Mouse (Mus musculus): Measurements from ENCODE around the gene Wfikkn2. TPM values are rescaled to one million over a fixed set of nuclear protein-coding genes. Genes with fewer than 3 reads are reported as not detected.

The Wfikkn2 gene
- polyA plus RNA-seq, 1 experiment from 2014 or later, result 2.3 TPM

DNA sequence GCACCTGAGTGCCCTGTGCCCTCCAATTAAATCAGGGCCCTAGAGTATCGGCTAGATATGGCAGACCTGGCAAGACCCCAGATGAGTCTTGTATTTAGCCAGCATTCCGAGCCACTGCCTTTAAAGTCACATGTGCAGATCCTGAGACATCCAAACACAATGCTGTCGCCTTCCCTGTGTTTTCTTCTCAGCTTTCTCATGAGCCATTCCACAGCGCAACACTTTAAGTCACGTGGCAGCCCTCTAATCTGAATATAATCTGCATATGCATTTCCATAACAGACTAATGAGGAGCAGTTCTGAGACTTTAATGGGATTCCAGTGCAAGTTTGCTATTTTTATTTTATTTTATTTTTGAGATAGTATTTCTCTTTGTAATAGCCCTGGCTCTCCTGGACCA, 9.9 kb upstream of the Wfikkn2 start:
- 73% methylated on average over 5 of the region's 5 CpGs for WGBS
- no peaks in the 10 kb centered on the region for H3K4me1 ChIP-seq (replicated peaks)
- ATAC-seq, result no peak

DNA sequence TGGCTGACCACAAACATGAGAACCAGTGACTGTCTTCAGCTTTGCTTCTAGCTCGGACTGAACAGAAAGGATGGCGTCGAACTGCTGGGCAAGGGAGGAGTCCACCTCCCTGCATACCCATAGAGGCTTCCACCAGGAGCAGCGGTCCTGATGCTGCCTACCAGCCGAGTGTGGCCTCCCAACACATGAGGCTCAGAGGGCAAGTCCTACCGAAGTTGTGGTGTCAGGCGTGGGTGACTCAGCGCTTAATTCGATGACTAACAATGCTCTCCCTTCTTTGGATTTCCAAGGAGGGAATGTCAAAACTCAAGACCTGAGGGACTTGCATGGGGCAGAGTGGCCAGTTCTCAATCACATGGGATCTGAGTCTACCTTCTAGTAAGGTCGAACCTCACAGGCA, 7.9 kb upstream of the Wfikkn2 start:
- 86% methylated on average over 10 of the region's 10 CpGs for WGBS
- H3K9me3 ChIP-seq, result no peaks in the 10 kb centered on the region
- no peak overlapping the region for H3K9ac ChIP-seq
- no peak overlapping the region for H3K27ac ChIP-seq
- no peak overlapping the region for H3K4me2 ChIP-seq (replicated peaks)
- no peaks in the 10 kb centered on the region for H3K4me1 ChIP-seq (replicated peaks)
- no peak for ATAC-seq
- H3K27me3 ChIP-seq (replicated peaks), result no peaks in the 10 kb centered on the region
- H3K4me3 ChIP-seq (replicated peaks), result no peak overlapping the region
- no peaks in the 10 kb centered on the region for H3K36me3 ChIP-seq

More for the DNA sequence above, 9.9 kb upstream of the Wfikkn2 start:
- no peaks in the 10 kb centered on the region for H3K9me3 ChIP-seq
- H3K27ac ChIP-seq, result no peak overlapping the region
- H3K9ac ChIP-seq, result no peak overlapping the region
- no peak overlapping the region for H3K4me2 ChIP-seq (replicated peaks)
- no peaks in the 10 kb centered on the region for H3K36me3 ChIP-seq
- no peak overlapping the region for H3K4me3 ChIP-seq (replicated peaks)
- no peaks in the 10 kb centered on the region for H3K27me3 ChIP-seq (replicated peaks)

GRCm38 (mm10) chr11:94253156-94253555, 7.4 kb upstream of the Wfikkn2 start:
- H3K4me2 ChIP-seq (replicated peaks), result no peak overlapping the region
- H3K4me3 ChIP-seq (replicated peaks), result no peak overlapping the region
- no peak overlapping the region for H3K9ac ChIP-seq
- no peak for ATAC-seq
- WGBS, result 79% methylated on average over 9 of the region's 9 CpGs
- no peaks in the 10 kb centered on the region for H3K36me3 ChIP-seq
- H3K4me1 ChIP-seq (replicated peaks), result no peaks in the 10 kb centered on the region
- H3K27ac ChIP-seq, result no peak overlapping the region
- H3K27me3 ChIP-seq (replicated peaks), result no peaks in the 10 kb centered on the region
- H3K9me3 ChIP-seq, result no peaks in the 10 kb centered on the region

- Histone ChIP-seq H3K4me2 (replicated peaks) (no peak overlapping the region; the same call in 1 of the 2 replicates), H3K9me3 (no peaks in the 10 kb centered on the region), H3K4me1 (replicated peaks) (peaks cover 29% of the 10 kb centered on the region), H3K27me3 (replicated peaks) (no peaks in the 10 kb centered on the region), H3K27ac (peak overlapping the region; percentile 1; the same call in 1 of the 2 replicates), H3K9ac (no peak overlapping the region), H3K36me3 (no peaks in the 10 kb centered on the region), H3K4me3 (replicated peaks) (no peak overlapping the region)
- WGBS, result 45% methylated on average over 8 of the region's 8 CpGs
- ATAC-seq, result no peak
Measured at GRCm38 (mm10) chr11:94246789-94247061, 920 bp upstream of the Wfikkn2 start.

GRCm38 (mm10) chr11:94244385-94244784, 1.4 kb downstream of the Wfikkn2 start:
- H3K4me1 ChIP-seq (replicated peaks), result peaks cover 33% of the 10 kb centered on the region
- H3K9me3 ChIP-seq, result no peaks in the 10 kb centered on the region
- ATAC-seq, result no peak
- H3K27me3 ChIP-seq (replicated peaks), result no peaks in the 10 kb centered on the region
- no peak overlapping the region for H3K4me3 ChIP-seq (replicated peaks)
- H3K27ac ChIP-seq, result no peak overlapping the region
- WGBS, result 77% methylated on average over 9 of the region's 9 CpGs
- H3K4me2 ChIP-seq (replicated peaks), result no peak overlapping the region
- H3K9ac ChIP-seq, result no peak overlapping the region
- no peaks in the 10 kb centered on the region for H3K36me3 ChIP-seq

DNA sequence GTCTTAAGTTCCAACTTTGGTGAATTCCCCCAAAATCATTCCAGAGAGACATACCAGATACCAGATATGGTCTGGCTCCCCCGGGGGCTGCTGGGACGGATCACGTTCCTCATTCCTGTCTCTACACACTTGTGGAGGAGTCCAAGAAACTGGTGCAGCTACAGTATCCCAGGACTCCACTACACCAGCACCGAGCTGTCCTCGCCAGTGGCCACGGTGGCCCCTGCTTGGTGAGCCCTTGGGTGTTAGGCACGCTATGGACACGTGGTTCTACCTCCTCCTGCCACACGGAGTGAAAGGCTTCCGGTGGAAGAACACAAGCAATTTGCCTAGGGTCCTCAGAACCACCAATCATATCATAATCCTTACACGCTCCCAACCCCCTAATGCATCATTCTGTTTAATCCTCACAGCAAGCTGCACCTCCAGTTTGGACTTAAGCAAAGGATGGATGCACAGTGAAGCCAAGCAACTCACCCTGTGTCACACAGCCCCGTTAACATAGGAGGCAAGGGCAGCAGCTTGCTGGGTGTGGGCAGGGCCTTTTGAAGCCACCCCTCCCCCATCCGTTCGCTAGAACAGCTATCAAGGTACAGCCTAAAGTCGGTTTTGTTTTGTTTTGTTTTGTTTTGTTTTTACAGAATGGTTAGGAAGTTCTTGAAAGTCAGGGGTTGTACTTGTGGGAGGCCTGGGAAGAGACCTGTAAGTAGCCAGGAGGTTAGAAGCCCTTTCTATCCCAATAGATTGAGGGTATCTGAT, 2.2 kb downstream of the Wfikkn2 start:
- peak overlapping the region; percentile 25 for H3K4me3 ChIP-seq (replicated peaks)
- ATAC-seq, result no peak
- H3K36me3 ChIP-seq, result no peaks in the 10 kb centered on the region
- peak overlapping the region; percentile 77 for H3K27ac ChIP-seq
- WGBS, result 35% methylated on average over 15 of the region's 15 CpGs
- H3K9ac ChIP-seq, result peak overlapping the region; percentile 39; the same call in 1 of the 2 replicates
- H3K4me2 ChIP-seq (replicated peaks), result peak overlapping the region; percentile 69
- H3K4me1 ChIP-seq (replicated peaks), result peaks cover 33% of the 10 kb centered on the region
- H3K27me3 ChIP-seq (replicated peaks), result no peaks in the 10 kb centered on the region
- H3K9me3 ChIP-seq, result no peaks in the 10 kb centered on the region

- no peaks in the 10 kb centered on the region for H3K9me3 ChIP-seq
- H3K4me3 ChIP-seq (replicated peaks), result peak overlapping the region; percentile 25
- WGBS, result 8% methylated on average over 29 of the region's 29 CpGs
- H3K4me1 ChIP-seq (replicated peaks), result peaks cover 33% of the 10 kb centered on the region
- peak overlapping the region; percentile 69 for H3K4me2 ChIP-seq (replicated peaks)
- ATAC-seq, result peak; percentile 55
- no peaks in the 10 kb centered on the region for H3K27me3 ChIP-seq (replicated peaks)
- peak overlapping the region; percentile 39 for H3K9ac ChIP-seq
- peak overlapping the region; percentile 77 for H3K27ac ChIP-seq
- no peaks in the 10 kb centered on the region for H3K36me3 ChIP-seq
Measured at GRCm38 (mm10) chr11:94242760-94243421, 2.9 kb downstream of the Wfikkn2 start.

- no peak overlapping the region for H3K27ac ChIP-seq
- peaks cover 21% of the 10 kb centered on the region for H3K4me1 ChIP-seq (replicated peaks)
- H3K27me3 ChIP-seq (replicated peaks), result no peaks in the 10 kb centered on the region
- H3K9me3 ChIP-seq, result no peaks in the 10 kb centered on the region
- 37% methylated on average over 9 of the region's 9 CpGs for WGBS
- H3K4me2 ChIP-seq (replicated peaks), result no peak overlapping the region
- H3K4me3 ChIP-seq (replicated peaks), result no peak overlapping the region
- no peak overlapping the region for H3K9ac ChIP-seq
- no peak for ATAC-seq
- H3K36me3 ChIP-seq, result no peaks in the 10 kb centered on the region
Measured at GRCm38 (mm10) chr11:94239706-94240105, 6.1 kb downstream of the Wfikkn2 start.

GRCm38 (mm10) chr11:94238786-94239185, 7.0 kb downstream of the Wfikkn2 start:
- Histone ChIP-seq H3K4me2 (replicated peaks) (no peak overlapping the region), H3K9ac (no peak overlapping the region), H3K9me3 (no peaks in the 10 kb centered on the region), H3K4me3 (replicated peaks) (no peak overlapping the region), H3K36me3 (no peaks in the 10 kb centered on the region), H3K4me1 (replicated peaks) (peaks cover 20% of the 10 kb centered on the region), H3K27ac (no peak overlapping the region), H3K27me3 (replicated peaks) (no peaks in the 10 kb centered on the region)
- ATAC-seq, result no peak
- 91% methylated on average over 8 of the region's 8 CpGs for WGBS

GRCm38 (mm10) chr11:94236074-94236473, 9.7 kb downstream of the Wfikkn2 start:
- no peak overlapping the region for H3K27ac ChIP-seq
- peaks cover 6% of the 10 kb centered on the region; the same call in 1 of the 2 replicates for H3K4me1 ChIP-seq (replicated peaks)
- no peak overlapping the region for H3K4me3 ChIP-seq (replicated peaks)
- no peaks in the 10 kb centered on the region for H3K9me3 ChIP-seq
- H3K4me2 ChIP-seq (replicated peaks), result peak overlapping the region; percentile 23; the same call in 1 of the 2 replicates
- peak; percentile 91 for ATAC-seq
- H3K9ac ChIP-seq, result no peak overlapping the region
- H3K27me3 ChIP-seq (replicated peaks), result no peaks in the 10 kb centered on the region
- 17% methylated on average over 3 of the region's 3 CpGs for WGBS
- no peaks in the 10 kb centered on the region for H3K36me3 ChIP-seq

- WGBS, result 88% methylated on average over 8 of the region's 8 CpGs
- ATAC-seq, result no peak
- H3K27me3 ChIP-seq (replicated peaks), result no peaks in the 10 kb centered on the region
- H3K9ac ChIP-seq, result no peak overlapping the region
- no peaks in the 10 kb centered on the region for H3K36me3 ChIP-seq
- no peak overlapping the region for H3K4me3 ChIP-seq (replicated peaks)
- no peaks in the 10 kb centered on the region for H3K9me3 ChIP-seq
- no peak overlapping the region for H3K27ac ChIP-seq
- H3K4me2 ChIP-seq (replicated peaks), result no peak overlapping the region
- H3K4me1 ChIP-seq (replicated peaks), result peaks cover 8% of the 10 kb centered on the region
Measured at GRCm38 (mm10) chr11:94234857-94235256, 10.9 kb downstream of the Wfikkn2 start.

DNA sequence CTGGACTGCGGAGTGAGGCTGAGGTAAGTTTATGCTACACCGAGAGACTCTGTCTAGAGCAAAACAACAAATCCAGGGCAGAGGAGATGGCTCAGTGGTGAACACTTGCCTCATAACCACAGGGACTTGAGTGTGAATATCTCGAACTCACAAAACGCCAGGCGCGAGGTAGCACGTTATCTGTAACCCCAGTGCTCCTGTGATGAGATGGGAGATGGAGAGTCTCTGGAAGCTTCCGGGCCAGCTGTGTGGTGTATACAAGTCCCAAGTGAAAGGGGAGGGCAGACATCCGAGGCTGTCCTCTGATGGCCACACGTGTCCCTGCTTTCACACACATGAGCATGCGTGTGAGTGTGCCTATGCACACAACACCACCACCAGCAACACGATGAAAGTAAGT, 11.4 kb downstream of the Wfikkn2 start:
- Histone ChIP-seq H3K9me3 (no peaks in the 10 kb centered on the region), H3K36me3 (no peaks in the 10 kb centered on the region), H3K27ac (no peak overlapping the region), H3K4me1 (replicated peaks) (peaks cover 8% of the 10 kb centered on the region), H3K9ac (no peak overlapping the region), H3K4me2 (replicated peaks) (no peak overlapping the region), H3K27me3 (replicated peaks) (no peaks in the 10 kb centered on the region), H3K4me3 (replicated peaks) (no peak overlapping the region)
- 85% methylated on average over 12 of the region's 12 CpGs for WGBS
- no peak for ATAC-seq

GRCm38 (mm10) chr11:94233405-94233804, 12.4 kb downstream of the Wfikkn2 start:
- 78% methylated on average over 6 of the region's 6 CpGs for WGBS
- Histone ChIP-seq H3K4me2 (replicated peaks) (no peak overlapping the region), H3K27ac (no peak overlapping the region), H3K36me3 (no peaks in the 10 kb centered on the region), H3K9me3 (no peaks in the 10 kb centered on the region), H3K4me1 (replicated peaks) (peaks cover 11% of the 10 kb centered on the region), H3K27me3 (replicated peaks) (no peaks in the 10 kb centered on the region), H3K9ac (no peak overlapping the region), H3K4me3 (replicated peaks) (no peak overlapping the region)
- no peak for ATAC-seq

Measured in intestine, embryonic 15.5 days (tissue).